Mouse (Mus musculus) Patski (cell line): ENCODE results near the gene Wdfy3. TPM values are rescaled to one million over a fixed set of nuclear protein-coding genes. Genes with fewer than 3 reads are reported as not detected.

Experiments used
- ATAC-seq: fragments of 100-300 bp; one replicate; pipeline ENCODE4 v1.8.0; 2021
- CTCF ChIA-PET: fragments of 350-600 bp; sonication (Branson Sonifier 250); formaldehyde crosslinking; loops from one replicate; lab custom pipeline; 2022; ENCODE audit warnings: inconsistent platforms; lab: Charles Lee
- POLR2A ChIA-PET: fragments of 350-600 bp; sonication (Branson Sonifier 250); formaldehyde crosslinking; loops from one replicate; lab custom pipeline; 2022; ENCODE audit warnings: antibody characterized with exemption, inconsistent platforms; lab: Charles Lee
- DNase-seq: peaks from one replicate; pipeline ENCODE4 v3.0.0-alpha.2; 2011; ENCODE audit warnings: low read depth, low spot score
- H3K27me3 ChIP-seq: fragments of 371-371 bp; one replicate; pipeline ENCODE4 v1.5.1; 2021
- CTCF ChIP-seq: fragments of 100-300 bp; IDR thresholded peaks from one replicate; pipeline ENCODE4 v1.5.1; 2021
- in situ Hi-C: fragments of 300-500 bp; cut with MboI; formaldehyde crosslinking; loops from 3 replicates; pipeline ENCODE4 v1.11.1; 2018; ENCODE audit warnings: low pct_unique_long_range_greater_than_20kb, mixed read lengths
- polyA plus RNA-seq: library from polyadenylated mRNA; unstranded; gene quantifications from one replicate; pipeline ENCODE4 v1.2.3, GENCODE M21; 2021

The Wdfy3 gene
- polyA plus RNA-seq, 1 experiment from 2014 or later: 61.1 TPM

GRCm38 (mm10) chr5:101957419-101957818, 112.3 kb downstream of the Wdfy3 start:
- ATAC-seq (no peak), DNase-seq (no peak)
- in situ Hi-C loops: no loop called here
- ChIA-PET CTCF (no interaction called here), POLR2A (no interaction called here)
- TF ChIP-seq CTCF: no peak
- no peaks in the 10 kb centered on the region for H3K27me3 ChIP-seq

DNA sequence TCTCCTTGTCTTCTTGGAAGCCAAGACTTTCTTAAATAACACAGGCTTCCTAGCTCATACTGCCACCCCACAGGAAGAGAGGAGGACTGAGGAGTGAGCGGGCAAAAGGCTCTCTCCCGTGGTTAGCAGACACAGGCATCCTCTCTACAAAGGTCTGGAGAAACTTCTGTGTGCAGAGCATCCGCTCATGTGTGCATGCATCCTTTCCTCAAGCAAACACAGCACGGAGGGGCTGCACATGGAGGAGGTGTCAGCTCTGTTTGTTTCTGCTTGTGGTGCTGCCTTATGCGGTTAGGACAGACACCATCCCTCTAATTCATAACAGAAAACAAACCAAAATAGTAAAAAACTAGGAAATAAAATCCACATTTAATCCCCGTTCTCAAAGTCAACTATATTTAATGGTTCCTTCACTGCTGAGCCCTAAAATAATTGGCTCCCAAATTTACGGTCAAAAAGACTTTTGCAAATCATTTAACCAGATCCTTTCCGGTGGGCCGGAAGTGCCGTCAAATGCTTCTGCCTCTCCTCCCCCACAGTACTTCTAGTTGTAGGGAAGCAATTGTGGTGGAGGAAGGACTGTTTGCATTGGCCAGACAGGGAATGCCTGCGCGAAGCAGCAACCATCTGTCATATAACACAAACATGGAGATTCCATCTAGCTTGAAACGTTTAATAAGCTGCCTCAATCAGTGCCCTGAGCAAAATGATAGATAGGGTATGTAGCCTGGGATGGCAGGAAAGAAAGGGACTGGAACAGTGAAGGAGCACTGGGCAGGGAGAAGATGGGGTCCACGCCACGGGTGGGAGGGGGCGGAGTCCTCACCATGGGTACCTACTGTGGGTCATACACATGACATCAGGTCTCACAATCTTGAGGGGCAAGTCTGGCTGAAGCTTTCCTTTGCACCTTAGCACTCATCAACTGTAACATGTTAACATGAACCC, 115.1 kb downstream of the Wdfy3 start:
- TF ChIP-seq CTCF: no peak
- CTCF ChIA-PET: interaction anchor here (1.0 kb wide), 1 partner anchor 61 kb away, joined by 4 read pairs; no protein-coding TSS in a partner anchor
- POLR2A ChIA-PET: interaction anchor here (1.1 kb wide), 1 partner anchor 30 kb away, joined by 3 read pairs; no protein-coding TSS in a partner anchor
- in situ Hi-C loops: no loop called here
- DNase-seq (no peak), ATAC-seq (no peak)
- no peaks in the 10 kb centered on the region for H3K27me3 ChIP-seq

GRCm38 (mm10) chr5:101951918-101952317, 117.8 kb downstream of the Wdfy3 start:
- CTCF ChIA-PET: interaction anchor here (1.2 kb wide), 1 partner anchor 13 kb away, joined by 3 read pairs; no protein-coding TSS in a partner anchor
- no peak for TF ChIP-seq CTCF
- no peaks in the 10 kb centered on the region for H3K27me3 ChIP-seq
- no peak for DNase-seq
- POLR2A ChIA-PET: no interaction called here
- no peak for ATAC-seq
- in situ Hi-C loops: no loop called here

DNA sequence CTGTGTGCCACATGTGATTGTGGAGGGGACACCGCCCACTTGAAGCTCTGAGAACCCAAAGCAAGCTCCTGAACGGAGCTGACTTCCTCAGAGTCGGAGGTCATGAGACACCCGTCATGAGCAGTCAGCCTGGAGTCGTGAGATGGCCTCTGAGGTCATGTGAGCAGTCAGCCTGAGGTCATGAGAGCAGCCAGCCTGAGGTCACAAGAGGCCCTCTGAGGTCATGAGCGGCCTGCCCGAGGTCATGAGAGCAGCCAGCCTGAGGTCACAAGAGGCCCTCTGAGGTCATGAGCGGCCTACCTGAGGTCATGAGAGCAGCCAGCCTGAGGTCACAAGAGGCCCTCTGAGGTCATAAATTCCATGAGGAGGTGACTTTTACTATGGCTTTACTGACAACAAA, 120.4 kb downstream of the Wdfy3 start:
- in situ Hi-C loops: no loop called here
- ATAC-seq (no peak), DNase-seq (no peak)
- CTCF ChIA-PET: no interaction called here
- POLR2A ChIA-PET: interaction anchor here (0.6 kb wide), 1 partner anchor 113 kb away, joined by 3 read pairs; no protein-coding TSS in a partner anchor
- TF ChIP-seq CTCF: no peak
- H3K27me3 ChIP-seq: no peaks in the 10 kb centered on the region

DNA sequence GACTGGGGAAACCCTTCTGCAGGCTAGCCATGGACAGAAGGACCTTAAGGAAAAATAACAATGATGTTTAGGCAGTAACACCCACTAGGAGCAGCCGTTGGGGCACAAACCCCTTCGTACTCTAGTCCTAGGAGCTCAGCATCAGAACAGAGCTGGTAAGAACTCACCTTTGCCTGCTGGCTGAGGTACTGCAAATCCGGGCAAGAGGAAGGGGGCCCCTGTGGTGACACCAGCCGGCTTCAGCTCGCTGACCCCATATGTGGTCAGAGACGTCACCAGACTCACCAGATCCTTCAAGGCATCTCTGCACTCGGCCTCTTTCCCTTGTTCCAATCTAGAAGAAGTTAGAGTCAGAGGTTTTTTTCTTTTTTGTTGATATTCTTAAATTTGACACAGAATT, 121.1 kb downstream of the Wdfy3 start:
- ATAC-seq (no peak), DNase-seq (no peak)
- in situ Hi-C loops: no loop called here
- CTCF ChIA-PET: no interaction called here
- H3K27me3 ChIP-seq: no peaks in the 10 kb centered on the region
- POLR2A ChIA-PET: no interaction called here
- no peak for TF ChIP-seq CTCF

DNA sequence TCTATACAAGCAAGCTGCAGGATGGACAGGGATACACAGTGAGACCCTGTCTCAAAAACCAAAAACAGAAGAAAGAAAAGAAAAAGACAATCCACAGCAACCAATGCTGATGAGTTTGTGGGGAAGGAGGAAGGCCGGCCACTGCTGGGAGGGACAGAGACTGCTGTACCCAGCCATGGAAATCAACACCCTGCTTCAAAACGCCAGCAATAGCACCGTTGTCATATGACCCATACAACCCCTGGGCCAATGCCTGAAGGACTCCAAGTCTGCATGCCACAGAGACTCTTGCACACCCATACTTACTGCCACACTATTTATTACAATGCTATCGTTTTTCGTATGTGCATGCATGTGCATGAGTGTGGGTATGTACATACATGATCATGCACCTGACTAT, 124.0 kb downstream of the Wdfy3 start:
- no peak for ATAC-seq
- in situ Hi-C loops: no loop called here
- TF ChIP-seq CTCF: no peak
- no peak for DNase-seq
- no peaks in the 10 kb centered on the region for H3K27me3 ChIP-seq
- CTCF ChIA-PET: interaction anchor here (1.4 kb wide), 1 partner anchor 10 kb away, joined by 3 read pairs; no protein-coding TSS in a partner anchor
- POLR2A ChIA-PET: no interaction called here

- in situ Hi-C loops: no loop called here
- no peak for ATAC-seq
- ChIA-PET POLR2A (no interaction called here), CTCF (interaction anchor here (1.3 to 1.8 kb wide), 3 partner anchors 16 to 136 kb away, joined by 3 to 4 read pairs (median 4); no protein-coding TSS in a partner anchor)
- DNase-seq: no peak
- no peak for TF ChIP-seq CTCF
- H3K27me3 ChIP-seq: no peaks in the 10 kb centered on the region
Observed at GRCm38 (mm10) chr5:101937909-101938596, 131.7 kb downstream of the Wdfy3 start.

GRCm38 (mm10) chr5:101937362-101937761, 132.4 kb downstream of the Wdfy3 start:
- ATAC-seq (no peak), DNase-seq (no peak)
- no peaks in the 10 kb centered on the region for H3K27me3 ChIP-seq
- no peak for TF ChIP-seq CTCF
- in situ Hi-C loops: no loop called here
- ChIA-PET POLR2A (no interaction called here), CTCF (interaction anchor here (1.3 to 1.8 kb wide), 3 partner anchors 15 to 137 kb away, joined by 3 to 4 read pairs (median 4); no protein-coding TSS in a partner anchor)

DNA sequence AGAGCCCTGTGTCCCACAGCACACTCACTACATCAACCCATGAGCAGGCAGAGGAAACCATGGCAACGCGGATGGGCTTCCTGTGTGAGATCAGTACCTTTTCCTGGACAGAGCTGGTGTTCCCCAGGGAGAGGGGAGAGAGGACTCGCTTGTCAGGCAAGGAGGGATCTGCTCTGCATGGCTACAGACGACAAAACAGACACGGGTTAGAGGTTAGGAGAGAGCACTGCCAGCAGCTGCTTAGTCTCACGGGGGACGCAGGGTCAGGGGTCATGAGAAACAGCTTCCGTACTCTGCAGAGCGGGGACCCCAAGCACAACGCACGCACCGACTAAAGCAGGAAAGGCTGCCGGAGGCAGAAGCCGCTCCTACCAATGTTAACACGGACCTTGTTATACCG, 133.8 kb downstream of the Wdfy3 start:
- CTCF ChIA-PET: no interaction called here
- H3K27me3 ChIP-seq: no peaks in the 10 kb centered on the region
- in situ Hi-C loops: no loop called here
- DNase-seq: no peak
- no peak for ATAC-seq
- POLR2A ChIA-PET: interaction anchor here (1.0 kb wide), 1 partner anchor 40 kb away, joined by 3 read pairs; no protein-coding TSS in a partner anchor
- no peak for TF ChIP-seq CTCF

DNA sequence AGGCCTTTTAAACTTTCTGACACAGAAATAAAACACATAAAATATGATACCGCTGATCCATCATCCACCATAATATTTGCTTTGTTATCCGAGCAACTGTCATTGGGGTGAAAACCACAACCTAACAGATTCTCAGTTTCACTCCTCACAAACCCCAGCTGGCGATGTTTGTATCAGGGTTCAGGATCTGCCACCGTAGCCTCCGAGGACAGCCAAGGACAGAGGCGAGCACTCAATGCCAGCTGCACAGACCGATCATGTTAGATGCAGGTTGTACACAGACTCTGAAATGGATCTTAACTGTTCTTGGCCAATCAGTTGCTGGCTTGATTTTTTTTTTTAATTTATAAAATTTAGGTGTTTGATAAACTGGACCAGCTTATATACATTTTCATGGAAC, 135.1 kb downstream of the Wdfy3 start:
- in situ Hi-C loops: no loop called here
- no peaks in the 10 kb centered on the region for H3K27me3 ChIP-seq
- ChIA-PET CTCF (interaction anchor here (2.2 kb wide), 1 partner anchor 137 kb away, joined by 7 read pairs; no protein-coding TSS in a partner anchor), POLR2A (interaction anchor here (1.0 kb wide), 1 partner anchor 12 kb away, joined by 3 read pairs; no protein-coding TSS in a partner anchor)
- ATAC-seq: no peak
- no peak for DNase-seq
- TF ChIP-seq CTCF: no peak
